Mouse (Mus musculus) CH12.LX (cell line): Measurements from ENCODE around the gene Grb10. TPM values are rescaled to one million over a fixed set of nuclear protein-coding genes. Genes with fewer than 3 reads are reported as not detected.
A peak's percentile ranks its signal among the peaks of the same experiment; 100 is the strongest.

ENCODE experiments used
- DNase-seq: peaks from one replicate; pipeline ENCODE4 v3.0.0-alpha.2; 2013; ENCODE audit errors: extremely low read depth
- H3K27ac ChIP-seq: 2 replicates; pipeline ENCODE4 v1.5.1; 2012; ENCODE audit warnings: low read depth, mild to moderate bottlenecking, control low read depth, moderate library complexity; ENCODE audit not compliant: insufficient read depth
- H3K27me3 ChIP-seq: replicated peaks from 2 replicates; pipeline ENCODE3; 2012; ENCODE audit warnings: inconsistent platforms
- H3K36me3 ChIP-seq, 2 experiments: replicated peaks in 1 of 2; 2 replicates each; pipeline versions ENCODE3 to v1.6.1; 2012; ENCODE audit warnings: inconsistent platforms in 1 of 2, low read length in 1 of 2, mild to moderate bottlenecking in 1 of 2, mixed read lengths in 1 of 2, moderate library complexity in 1 of 2; ENCODE audit not compliant: control insufficient read depth in 1 of 2, insufficient read depth in 1 of 2
- H3K4me1 ChIP-seq, 2 experiments: 2 replicates each; pipeline ENCODE4 v1.6.1; 2012; ENCODE audit warnings: inconsistent platforms in 1 of 2, moderate library complexity in 1 of 2; ENCODE audit not compliant: insufficient read depth in 2 of 2, control insufficient read depth in 1 of 2
- H3K4me2 ChIP-seq: 2 replicates; pipeline ENCODE4 v1.6.1; 2012; ENCODE audit warnings: low read depth, mild to moderate bottlenecking, control low read depth; ENCODE audit not compliant: poor library complexity, insufficient read depth, severe bottlenecking
- H3K4me3 ChIP-seq, 3 experiments: fragments of 150-350 bp in 1 of 3; sonication (generic) in 1 of 3; replicated peaks in 1 of 3; 2 replicates each; pipeline versions ENCODE3 to v1.5.1; 2011 to 2012; ENCODE audit warnings: low read depth in 2 of 3, low read length in 2 of 3, mild to moderate bottlenecking in 2 of 3, moderate library complexity in 2 of 3, control low read depth in 1 of 3, improper control_type of control experiment in 1 of 3, inconsistent platforms in 1 of 3, mixed read lengths in 1 of 3; ENCODE audit not compliant: poor library complexity in 1 of 3
- H3K79me2 ChIP-seq: replicated peaks from 2 replicates; pipeline ENCODE4 v1.6.1; 2012; ENCODE audit warnings: mild to moderate bottlenecking, moderate library complexity; ENCODE audit not compliant: control insufficient read depth, poor library complexity, insufficient read depth, severe bottlenecking; ENCODE audit errors: extremely low read depth
- H3K9ac ChIP-seq: 2 replicates; pipeline ENCODE4 v1.6.1; 2012; ENCODE audit warnings: low read depth, mild to moderate bottlenecking, control low read depth, moderate library complexity; ENCODE audit not compliant: insufficient read depth
- H3K9me3 ChIP-seq: replicated peaks from 2 replicates; pipeline ENCODE3; 2012; ENCODE audit warnings: low read length, inconsistent platforms, mixed read lengths
- CHD1 ChIP-seq: IDR thresholded peaks from 2 replicates; pipeline ENCODE4 v1.6.1; 2012; ENCODE audit warnings: low read depth, low read length, improper control_type of control experiment, inconsistent platforms
- CHD2 ChIP-seq: IDR thresholded peaks from 2 replicates; pipeline ENCODE4 v1.6.1; 2011; ENCODE audit warnings: low read length, improper control_type of control experiment
- CTCF ChIP-seq, 2 experiments: IDR thresholded peaks in 1 of 2; conservative IDR thresholded peaks in 1 of 2; 2 replicates each; pipeline ENCODE4 v1.5.1; 2011 to 2012; ENCODE audit warnings: low read depth in 2 of 2, low read length in 2 of 2, improper control_type of control experiment in 1 of 2, inconsistent platforms in 1 of 2, mild to moderate bottlenecking in 1 of 2, moderate library complexity in 1 of 2
- E2F4 ChIP-seq: IDR thresholded peaks from 2 replicates; pipeline ENCODE4 v1.6.1; 2011; ENCODE audit warnings: low read depth, low read length, improper control_type of control experiment; ENCODE audit not compliant: insufficient replicate concordance
- ELF1 ChIP-seq: IDR thresholded peaks from 2 replicates; pipeline ENCODE4 v1.6.1; 2014; ENCODE audit warnings: low read depth, mild to moderate bottlenecking, inconsistent platforms, low read length, improper control_type of control experiment
- HCFC1 ChIP-seq: IDR thresholded peaks from 2 replicates; pipeline ENCODE4 v1.6.1; 2012; ENCODE audit warnings: low read depth, mild to moderate bottlenecking, inconsistent platforms, low read length, improper control_type of control experiment
- KAT2A ChIP-seq: IDR thresholded peaks from 2 replicates; pipeline ENCODE4 v1.6.1; 2012; ENCODE audit warnings: low read length, improper control_type of control experiment, inconsistent platforms; ENCODE audit not compliant: insufficient replicate concordance
- MXI1 ChIP-seq: IDR thresholded peaks from 2 replicates; pipeline ENCODE4 v1.6.1; 2011; ENCODE audit warnings: mild to moderate bottlenecking, low read depth, low read length, improper control_type of control experiment
- NELFE ChIP-seq: IDR thresholded peaks from 2 replicates; pipeline ENCODE4 v1.6.1; 2011; ENCODE audit warnings: low read depth, low read length, improper control_type of control experiment
- NRF1 ChIP-seq: IDR thresholded peaks from 2 replicates; pipeline ENCODE4 v1.6.1; 2014; ENCODE audit warnings: low read depth, mild to moderate bottlenecking, inconsistent platforms, low read length, improper control_type of control experiment, moderate library complexity
- PAX5 ChIP-seq: IDR thresholded peaks from 2 replicates; pipeline ENCODE4 v1.6.1; 2012; ENCODE audit warnings: low read length, inconsistent platforms, mixed read lengths
- POLR2A ChIP-seq: IDR thresholded peaks from 2 replicates; pipeline ENCODE4 v1.6.1; 2011; ENCODE audit warnings: low read depth, mild to moderate bottlenecking, improper control_type of control experiment, low read length
- POLR2AphosphoS2 ChIP-seq: IDR thresholded peaks from 2 replicates; pipeline ENCODE4 v1.6.1; 2011; ENCODE audit warnings: low read depth, low read length, improper control_type of control experiment
- RAD21 ChIP-seq: IDR thresholded peaks from 2 replicates; pipeline ENCODE4 v1.6.1; 2011; ENCODE audit warnings: low read depth, mild to moderate bottlenecking, low read length, improper control_type of control experiment, moderate library complexity
- RCOR1 ChIP-seq: conservative IDR thresholded peaks from 2 replicates; pipeline ENCODE4 v1.6.1; 2012; ENCODE audit warnings: low read depth, mild to moderate bottlenecking, inconsistent platforms, low read length, improper control_type of control experiment
- SIN3A ChIP-seq: IDR thresholded peaks from 2 replicates; pipeline ENCODE4 v1.6.1; 2012; ENCODE audit warnings: low read length, improper control_type of control experiment, inconsistent platforms
- TBP ChIP-seq: conservative IDR thresholded peaks from 2 replicates; pipeline ENCODE4 v1.6.1; 2011; ENCODE audit warnings: low read depth, low read length, improper control_type of control experiment
- TCF12 ChIP-seq: IDR thresholded peaks from 2 replicates; pipeline ENCODE4 v1.6.1; 2014; ENCODE audit warnings: low read depth, mild to moderate bottlenecking, inconsistent platforms, low read length, improper control_type of control experiment
- ZMIZ1 ChIP-seq: IDR thresholded peaks from 2 replicates; pipeline ENCODE4 v1.6.1; 2012; ENCODE audit warnings: low read depth, mild to moderate bottlenecking, inconsistent platforms, low read length, improper control_type of control experiment
- ZNF384 ChIP-seq: IDR thresholded peaks from 2 replicates; pipeline ENCODE4 v1.6.1; 2012; ENCODE audit warnings: low read depth, low read length, improper control_type of control experiment, inconsistent platforms
- dilution Hi-C: fragments of 300-500 bp; cut with MboI; formaldehyde crosslinking; loops from 2 replicates; pipeline ENCODE4 v1.14.3; 2020; ENCODE audit warnings: low sequenced_read_pairs; ENCODE audit not compliant: extremely low pct_unique_long_range_greater_than_20kb, extremely low pct_ligation_motif_present
- in situ Hi-C: fragments of 300-500 bp; cut with MboI; formaldehyde crosslinking; loops from 3 replicates; pipeline ENCODE4 v1.14.3; 2019; ENCODE audit warnings: low sequenced_read_pairs, low pct_ligation_motif_present, low pct_unique_long_range_greater_than_20kb, mixed read lengths
- polyA plus RNA-seq: library from polyadenylated mRNA; unstranded; fragments of >175 nt; gene quantifications from 2 replicates; pipeline ENCODE4 v1.2.1, GENCODE M21; 2012; ENCODE audit warnings: low read depth; ENCODE audit not compliant: insufficient read length
- total RNA-seq, 2 experiments: library from RNA; depleted of rRNA; stranded (reverse); fragments of 300-350 nt in 1 of 2; fragments of >200 nt in 1 of 2; gene quantifications; 2 replicates each; pipeline ENCODE4 v1.2.3; 2012 to 2014

The Grb10 gene
- total and polyA plus RNA-seq, 3 experiments, result 38.4 to 189 (median 137) TPM

DNA sequence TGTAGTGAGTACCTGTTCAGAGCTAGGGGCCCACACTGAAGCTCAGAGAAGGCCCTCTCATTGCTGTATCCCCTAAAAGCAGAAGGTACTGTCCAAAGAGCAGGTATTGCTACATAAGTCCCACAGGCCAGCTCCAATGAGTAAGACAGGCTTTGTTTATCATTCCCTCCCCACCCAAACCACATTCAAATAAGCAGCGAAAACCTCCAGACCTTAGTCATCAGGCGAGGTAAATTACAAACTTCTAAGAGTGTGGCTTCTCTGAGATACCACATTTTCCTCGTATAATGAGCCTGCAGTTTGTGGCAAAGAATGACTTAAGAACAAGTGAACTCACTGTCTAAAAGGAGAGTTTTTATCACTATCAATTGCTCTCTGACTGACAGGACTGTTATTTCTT lies 33.8 kb upstream of the Grb10 start (continued):
- TF ChIP-seq E2F4 (no peak), CHD2 (no peak), ZNF384 (no peak), KAT2A (no peak), PAX5 (no peak), SIN3A (no peak), NRF1 (no peak), ZMIZ1 (no peak), POLR2AphosphoS2 (no peak), MXI1 (no peak), RCOR1 (peak; percentile 44; the same call in 1 of the 2 replicates), RAD21 (no peak)

DNA sequence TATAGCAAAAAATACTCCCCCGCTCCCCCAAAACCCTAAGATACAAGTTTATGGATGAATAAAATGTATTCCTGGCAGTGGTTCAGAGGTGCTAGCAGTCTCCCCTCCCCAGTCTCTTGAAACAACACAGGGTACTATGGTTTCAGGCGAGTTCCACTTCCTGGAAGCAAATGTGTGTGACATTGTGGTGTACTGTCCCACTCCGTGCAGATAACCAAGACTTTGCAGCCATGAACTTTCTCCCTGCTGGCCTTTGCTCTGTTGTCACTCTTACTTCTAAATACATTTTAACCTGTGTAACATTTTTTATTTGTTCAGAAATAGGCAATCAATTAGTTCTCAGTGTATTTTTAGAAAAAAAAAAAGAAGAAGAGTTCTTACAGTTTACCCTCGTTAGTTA lies 20.5 kb upstream of the Grb10 start:
- no peak for DNase-seq
- Histone ChIP-seq H3K79me2 (no peaks in the 10 kb centered on the region), H3K9me3 (no peaks in the 10 kb centered on the region), H3K4me3 (no peak overlapping the region), H3K36me3 (no peaks in the 10 kb centered on the region), H3K27ac (no peak overlapping the region), H3K27me3 (no peaks in the 10 kb centered on the region), H3K4me1 (peaks cover 0 to 3% of the 10 kb centered on the region in 2 experiments; a peak in 1 of 4 replicates), H3K9ac (no peak overlapping the region), H3K4me2 (no peak overlapping the region)
- dilution Hi-C loops, result no loop called here
- TF ChIP-seq NRF1 (no peak), POLR2A (no peak), CTCF (conservative IDR thresholded peaks at IDR 0.05 in 1 of 2, IDR thresholded peaks at IDR 0.05 in 1 of 2; ENCODE audit: low read depth in 2 of 2, low read length in 2 of 2) (no peak), ZMIZ1 (no peak), SIN3A (no peak), TCF12 (no peak), CHD1 (no peak), E2F4 (no peak), CHD2 (no peak), POLR2AphosphoS2 (no peak), HCFC1 (no peak), ELF1 (no peak), NELFE (no peak), RAD21 (no peak), TBP (no peak)
- in situ Hi-C loops, result no loop called here
